Mouse (Mus musculus) frontal cortex, postnatal 36 days (tissue): ENCODE results near the gene Thy1.
A peak's percentile ranks its signal among the peaks of the same experiment; 100 is the strongest.

Experiments used
- DNase-seq, 2 experiments: peaks; one replicate each; pipeline ENCODE4 v3.0.0; 2022; ENCODE audit warnings: low spot score in 2 of 2

Gene Thy1

DNA sequence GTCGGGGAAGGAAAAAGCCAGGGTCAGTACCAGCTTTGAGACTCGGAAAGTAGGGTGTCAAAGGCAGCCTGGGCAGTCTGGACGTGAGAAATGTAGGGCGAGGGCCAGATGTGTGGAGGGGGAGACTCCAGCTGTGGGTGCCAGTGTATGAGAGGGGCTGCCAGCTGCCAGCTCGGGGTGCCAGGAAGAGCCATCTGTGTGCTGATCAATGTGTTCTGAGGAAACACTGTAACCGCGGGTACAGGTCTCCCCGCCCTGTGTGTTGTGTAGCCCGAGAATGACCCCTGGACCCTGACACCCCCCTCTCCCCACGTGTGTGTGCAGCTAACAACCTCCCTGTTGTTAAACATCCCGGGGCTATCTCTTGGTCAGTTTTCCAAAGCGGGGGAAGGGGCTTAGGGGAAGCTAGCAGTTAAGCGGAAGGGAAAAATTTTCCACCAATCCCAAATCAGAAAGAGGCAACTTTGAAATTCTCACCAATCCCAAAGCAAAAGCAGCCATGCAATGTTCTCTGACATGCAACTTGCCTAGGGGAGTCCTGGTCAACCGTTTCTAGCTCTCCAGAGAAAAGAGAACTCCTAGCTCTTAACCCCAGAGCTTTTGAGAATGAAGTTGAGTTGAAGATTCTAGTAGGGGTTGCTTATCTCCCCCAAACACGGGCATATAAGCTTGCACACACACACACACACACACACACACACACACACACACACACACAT is 24.2 kb downstream of the Thy1 start:
- DNase-seq, result peak in 1 of 2 experiments; percentile 30

DNA sequence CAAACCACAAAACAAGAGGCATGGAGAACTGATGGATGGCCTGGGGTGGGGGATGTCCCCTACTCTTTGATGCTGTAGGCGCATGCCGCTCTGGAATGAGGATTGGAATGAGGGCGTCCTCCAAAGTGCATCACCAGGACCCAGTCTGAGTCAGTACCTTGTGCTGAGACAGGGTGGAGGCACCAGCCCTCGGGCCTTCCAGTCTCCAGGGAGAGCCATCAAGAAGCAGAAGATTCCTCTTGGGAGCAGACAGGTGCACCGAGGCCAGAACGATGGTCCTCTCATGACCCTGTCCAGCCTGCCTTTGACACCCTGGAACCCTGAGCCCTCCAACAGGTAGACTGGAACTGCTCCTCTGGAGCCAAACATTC is 24.8 kb downstream of the Thy1 start:
- no peak for DNase-seq

- DNase-seq, result no peak
Observed at GRCm38 (mm10) chr9:44069252-44069651, 26.1 kb downstream of the Thy1 start.

GRCm38 (mm10) chr9:44070113-44070843 is 27.1 kb downstream of the Thy1 start:
- no peak for DNase-seq

DNA sequence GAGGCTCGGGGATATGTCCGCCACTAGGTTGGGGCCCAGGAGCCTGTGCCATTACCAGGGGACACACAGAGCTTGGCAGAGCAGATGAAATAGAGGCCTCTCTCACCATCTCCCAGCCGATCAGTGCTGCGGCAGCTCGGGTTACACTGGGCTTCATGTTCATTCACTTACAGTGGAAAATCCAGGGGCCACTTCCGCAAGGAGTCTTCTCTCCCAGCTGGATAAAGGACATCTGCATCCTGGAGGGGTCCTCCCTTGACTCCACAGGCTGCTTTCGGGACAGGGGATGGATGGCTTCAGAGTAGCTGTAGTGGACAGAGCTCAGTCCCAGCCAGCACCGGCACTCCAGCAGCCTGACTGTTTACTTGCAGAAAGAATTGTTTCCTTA is 27.7 kb downstream of the Thy1 start:
- no peak for DNase-seq

DNA sequence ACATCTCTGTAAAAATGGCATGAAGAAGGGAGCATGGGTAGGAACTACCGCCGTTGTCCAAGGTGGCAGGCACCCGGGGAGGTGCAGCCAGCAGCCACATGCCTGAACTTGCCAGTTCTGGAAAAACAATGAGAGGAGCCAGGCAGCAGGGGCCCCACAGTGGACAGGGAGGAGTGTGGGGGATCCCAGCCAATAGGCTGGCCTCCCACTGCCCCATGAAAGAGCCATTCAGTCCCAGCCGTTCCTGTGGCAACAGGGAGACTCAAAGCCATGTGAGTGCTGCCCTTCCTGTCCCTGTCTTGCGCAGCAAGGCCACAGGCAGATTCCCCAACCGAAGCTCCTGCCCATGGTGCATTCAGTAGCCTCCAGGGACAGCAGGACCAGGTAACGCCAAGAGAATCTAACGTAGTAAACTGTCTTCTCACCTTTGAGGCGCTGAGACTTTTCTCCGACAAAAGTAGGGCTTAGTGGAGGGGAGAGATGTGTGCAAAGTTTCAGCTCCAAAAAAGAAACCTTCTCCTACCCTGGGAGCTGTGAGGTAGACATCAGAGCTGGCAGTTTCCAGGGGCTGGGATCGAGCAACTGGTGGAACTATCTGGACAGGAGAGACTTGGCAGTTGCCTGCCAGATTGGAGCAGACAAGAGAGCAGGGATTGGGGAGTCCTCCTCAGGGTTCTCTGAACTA is 28.9 kb downstream of the Thy1 start:
- peak in 1 of 2 experiments; percentile 45 for DNase-seq

- peak in 1 of 2 experiments; percentile 40 for DNase-seq
Observed at GRCm38 (mm10) chr9:44072599-44072915, 29.4 kb downstream of the Thy1 start.

DNA sequence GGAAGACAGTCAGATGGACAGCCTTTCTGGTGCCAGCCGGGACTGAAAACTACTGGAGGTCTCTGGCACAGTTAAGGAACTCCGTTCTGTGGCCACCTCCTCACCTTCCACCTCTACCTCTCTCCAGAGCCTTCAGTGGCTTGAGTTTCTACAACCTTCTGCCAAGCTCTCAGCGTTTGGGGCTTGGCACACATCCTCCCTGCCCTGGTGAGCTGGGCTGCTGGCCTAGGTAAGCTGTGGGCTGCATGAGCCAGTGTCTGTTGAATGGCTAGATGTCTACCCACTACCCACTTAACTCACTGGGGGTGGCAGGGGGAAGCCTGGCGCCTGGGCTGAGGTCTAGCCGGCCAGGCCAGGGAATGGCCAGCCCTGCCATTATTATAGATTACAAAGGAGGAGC is 29.9 kb downstream of the Thy1 start:
- no peak for DNase-seq

DNA sequence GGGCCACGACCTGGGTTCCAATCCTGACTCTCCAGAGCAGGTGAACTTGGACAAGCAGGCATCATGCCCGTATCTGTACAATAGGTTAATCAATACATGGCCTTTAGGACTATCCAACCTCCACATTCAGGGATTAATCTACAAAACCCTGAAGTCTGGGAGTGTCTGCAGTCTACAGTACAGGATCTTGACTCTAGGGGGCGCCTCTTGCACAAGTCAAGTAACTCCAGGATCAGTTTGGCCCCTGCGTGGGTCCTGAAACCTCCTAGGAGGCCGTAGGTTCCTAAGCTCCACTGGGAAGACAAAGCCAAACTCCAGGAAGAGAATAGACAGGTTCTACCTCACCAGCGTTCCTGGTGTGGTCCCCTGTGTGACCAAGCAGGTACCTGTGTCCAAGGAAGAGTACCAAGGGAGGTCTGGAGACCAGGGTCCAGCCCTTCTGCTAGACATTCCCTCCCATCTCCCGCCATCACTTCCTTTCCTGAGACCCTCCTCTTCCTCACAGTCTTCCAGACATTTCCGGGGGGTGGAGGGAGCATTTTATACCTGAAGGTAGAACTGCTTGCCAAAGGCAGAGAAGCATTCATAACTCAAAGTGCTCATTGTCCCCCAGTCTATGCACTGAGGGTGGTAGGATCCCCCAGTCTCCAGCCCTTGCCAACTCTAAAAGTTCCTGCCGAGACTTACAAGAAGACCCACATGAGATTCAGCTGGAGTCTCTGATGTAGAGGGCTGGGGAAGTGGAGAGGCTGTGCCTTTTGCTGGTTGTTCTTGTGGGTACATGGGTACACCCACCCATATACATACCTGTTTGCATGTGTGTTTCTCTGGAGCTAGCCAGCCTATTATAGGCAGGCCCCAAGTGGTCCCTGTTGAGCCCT is 31.5 kb downstream of the Thy1 start:
- DNase-seq, result peak in 1 of 2 experiments; percentile 45

DNA sequence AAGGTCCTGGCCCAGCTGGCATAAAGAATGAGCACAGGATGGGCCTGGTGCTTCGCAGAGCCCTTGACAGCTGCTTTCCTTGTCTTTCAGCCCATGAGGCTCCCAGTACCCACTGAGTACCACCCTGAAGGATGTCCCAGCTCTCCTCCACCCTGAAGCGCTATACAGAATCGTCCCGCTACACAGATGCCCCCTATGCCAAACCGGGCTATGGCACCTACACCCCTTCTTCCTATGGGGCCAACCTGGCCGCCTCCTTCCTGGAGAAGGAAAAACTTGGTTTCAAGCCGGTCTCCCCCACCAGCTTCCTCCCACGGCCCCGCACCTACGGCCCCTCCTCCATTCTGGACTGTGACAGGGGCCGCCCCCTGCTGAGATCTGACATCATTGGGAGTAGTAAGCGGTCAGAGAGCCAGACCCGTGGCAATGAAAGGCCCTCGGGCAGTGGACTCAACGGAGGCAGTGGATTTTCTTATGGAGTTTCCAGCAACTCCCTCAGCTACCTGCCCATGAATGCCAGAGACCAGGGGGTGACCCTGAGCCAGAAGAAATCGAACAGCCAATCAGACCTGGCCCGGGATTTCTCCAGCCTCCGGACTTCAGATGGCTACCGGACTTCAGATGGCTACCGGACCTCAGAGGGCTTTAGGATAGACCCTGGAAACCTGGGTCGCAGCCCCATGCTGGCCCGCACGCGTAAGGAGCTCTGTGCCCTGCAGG is 32.3 kb downstream of the Thy1 start:
- no peak for DNase-seq

DNA sequence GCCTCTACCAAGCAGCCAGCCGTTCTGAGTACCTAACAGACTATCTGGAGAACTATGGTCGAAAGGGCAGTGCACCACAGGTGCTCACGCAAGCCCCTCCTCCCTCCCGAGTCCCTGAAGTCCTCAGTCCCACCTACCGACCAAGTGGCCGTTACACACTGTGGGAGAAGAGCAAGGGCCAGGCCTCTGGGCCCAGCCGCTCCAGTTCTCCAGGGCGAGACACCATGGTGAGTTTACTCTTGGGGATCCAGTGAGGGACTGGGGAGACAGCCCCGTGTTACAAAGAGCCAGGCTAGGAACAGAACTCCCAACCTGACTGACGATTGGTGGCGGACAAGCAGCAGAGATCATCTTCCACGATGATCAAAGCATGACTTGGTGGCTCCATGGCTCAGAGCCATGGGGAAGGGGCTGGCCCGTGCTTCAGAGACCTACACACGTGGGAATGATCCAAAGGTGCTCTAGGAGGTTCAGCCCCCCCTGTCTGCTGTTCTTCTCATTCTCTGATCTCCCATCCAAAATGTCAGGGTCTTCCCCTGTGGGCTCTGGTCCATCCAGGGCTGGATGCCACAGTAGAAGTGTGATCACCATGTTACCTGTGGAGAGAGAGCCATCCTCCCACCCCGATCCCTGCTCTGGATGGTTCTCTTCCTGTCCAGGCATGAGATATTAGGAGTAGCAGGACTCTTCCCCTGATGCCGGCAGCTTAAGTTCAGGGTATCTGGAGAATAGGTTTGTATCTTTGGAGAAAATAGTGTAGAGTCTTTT is 33.0 kb downstream of the Thy1 start:
- no peak for DNase-seq

DNA sequence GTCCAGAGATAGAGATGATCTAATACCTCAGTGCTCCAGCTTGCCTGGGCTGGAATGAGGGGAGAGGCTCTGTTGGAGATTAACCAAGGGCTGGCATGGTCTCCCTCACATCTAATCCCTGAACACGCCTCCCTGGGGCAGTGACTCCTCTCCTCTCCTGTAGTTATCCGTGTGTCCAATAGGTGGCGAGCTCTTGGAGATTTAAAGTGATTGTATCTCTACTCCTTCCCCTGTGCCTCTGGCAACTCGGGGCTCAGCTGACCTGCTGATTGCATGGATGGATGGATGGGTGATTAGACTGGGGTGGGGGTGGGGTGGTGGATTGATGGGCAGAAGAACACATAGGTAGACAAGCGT is 33.6 kb downstream of the Thy1 start:
- DNase-seq, result peak in 1 of 2 experiments; percentile 69

DNA sequence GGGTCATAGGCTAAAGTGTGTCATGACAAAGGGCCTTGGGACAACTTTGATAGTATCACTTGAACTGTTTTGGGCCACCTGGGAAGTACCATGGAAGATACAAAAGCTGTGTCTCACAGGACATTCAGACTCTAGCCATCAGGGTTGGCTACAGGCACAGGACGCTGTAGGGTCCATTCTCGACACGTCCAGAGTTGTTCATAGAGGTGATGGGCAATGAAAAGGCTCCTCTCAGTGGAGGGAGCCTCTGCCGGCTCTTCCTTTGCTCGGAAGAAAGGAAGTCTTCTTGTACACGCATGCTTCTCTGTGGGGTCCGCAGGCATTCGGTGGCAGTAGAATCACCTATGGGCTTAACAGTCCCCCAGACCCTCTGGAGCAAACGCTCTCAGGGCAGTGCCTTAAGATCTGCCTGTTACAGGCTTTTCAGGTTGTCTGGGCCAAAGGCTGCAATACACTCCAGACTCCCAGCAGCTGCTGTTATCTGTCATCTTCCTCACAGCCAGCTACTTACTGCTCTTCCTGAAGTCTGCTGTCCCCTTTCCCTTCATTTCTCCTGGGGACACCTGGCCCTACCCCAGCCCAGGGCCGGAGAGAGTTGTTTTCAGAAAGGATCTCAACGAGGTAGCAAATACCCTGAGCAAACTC is 34.2 kb downstream of the Thy1 start:
- no peak for DNase-seq

DNA sequence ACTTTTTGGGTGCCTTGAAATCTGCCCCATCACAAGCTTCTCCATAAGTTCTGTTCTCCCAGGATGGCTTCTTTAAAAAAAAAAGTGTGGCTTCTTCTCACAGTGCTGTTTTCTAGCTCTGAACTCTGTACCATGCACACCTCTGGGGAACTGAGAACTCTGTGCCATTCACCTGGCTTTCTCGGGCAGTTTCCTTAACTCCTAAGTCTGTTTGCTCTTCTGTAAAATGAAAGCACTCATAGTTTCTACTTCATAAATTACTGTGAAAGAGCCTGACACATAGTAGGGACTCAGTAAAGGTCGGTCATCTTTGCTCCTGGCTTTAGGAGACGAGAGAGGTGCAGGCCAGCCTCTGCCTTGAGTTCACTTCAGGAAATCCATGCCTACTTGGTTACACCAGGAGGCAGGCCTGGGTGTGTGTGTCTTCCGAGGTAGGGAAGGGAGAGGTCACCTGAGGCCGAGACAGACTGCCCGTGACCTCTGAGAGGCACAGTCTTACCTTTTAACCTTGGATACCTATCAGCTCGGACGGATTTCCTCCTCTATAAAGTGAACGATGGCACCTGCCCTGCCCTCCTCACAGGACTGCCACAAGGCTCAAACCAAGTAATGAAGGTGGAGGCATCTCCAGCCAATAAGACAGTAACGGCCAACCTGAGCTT is 35.1 kb downstream of the Thy1 start:
- no peak for DNase-seq

DNA sequence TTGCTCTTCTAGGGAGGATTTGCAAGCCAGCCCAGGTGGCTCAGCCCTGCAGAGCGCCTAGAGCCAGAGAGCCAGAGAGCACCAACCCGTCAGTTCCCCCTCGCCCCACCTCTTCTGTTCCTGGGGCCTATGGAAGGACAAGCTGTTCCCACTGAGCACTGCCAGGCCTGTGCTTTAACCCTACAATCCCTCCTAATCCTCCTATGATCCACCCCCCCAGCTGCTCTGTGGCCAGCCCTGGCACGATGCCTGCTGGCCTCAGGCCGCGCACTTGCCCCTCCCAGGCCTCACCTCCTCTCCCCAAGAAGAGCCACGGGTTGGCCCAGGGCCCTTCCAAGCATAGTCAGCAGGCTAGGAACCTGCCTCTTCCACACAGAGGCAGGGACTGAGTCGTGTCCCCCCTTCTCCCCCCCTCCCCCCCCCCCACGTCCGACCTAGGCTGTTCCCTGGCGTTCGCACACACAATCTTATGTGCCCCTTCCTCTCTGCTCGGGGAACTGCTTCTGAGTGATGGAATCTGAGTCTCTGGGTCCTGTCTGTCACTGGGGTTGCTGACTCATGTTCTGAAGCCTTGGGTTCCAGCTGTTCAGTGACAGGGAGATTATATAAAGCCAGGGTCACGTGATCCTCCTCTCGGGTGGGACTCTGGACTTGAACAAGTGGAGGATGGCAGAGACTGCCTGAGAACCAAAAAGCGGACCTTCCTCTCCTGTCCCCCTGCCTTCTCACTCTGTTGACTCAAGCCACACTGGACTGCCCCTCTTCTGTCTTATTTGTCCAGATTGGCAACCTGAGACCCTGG is 36.0 kb downstream of the Thy1 start:
- peak in 1 of 2 experiments; percentile 51 for DNase-seq

- no peak for DNase-seq
Observed at GRCm38 (mm10) chr9:44079997-44080780, 37.0 kb downstream of the Thy1 start.

DNA sequence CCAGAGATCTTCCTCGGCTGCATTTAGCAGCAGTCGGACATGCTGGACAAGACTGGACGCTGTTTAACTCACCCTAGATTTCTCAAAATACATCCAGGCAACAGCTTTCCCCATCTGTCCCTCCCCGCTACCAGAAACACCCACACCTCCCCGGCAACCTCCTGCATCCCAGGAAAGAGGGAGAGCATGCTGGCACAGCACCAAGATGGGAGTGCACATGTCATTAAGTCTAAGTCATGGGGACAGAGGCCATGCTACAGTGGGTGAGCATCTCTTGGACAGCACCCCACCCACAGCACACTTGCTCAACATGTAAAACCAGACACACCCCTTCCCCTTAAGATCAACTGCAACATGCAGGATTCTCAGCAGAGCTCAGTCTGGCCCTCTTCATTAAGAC is 37.8 kb downstream of the Thy1 start:
- peak; percentile 62 to 68 for DNase-seq

GRCm38 (mm10) chr9:44081581-44081980 is 38.4 kb downstream of the Thy1 start:
- no peak for DNase-seq
